In genomic region chr19:16287307-16287706, GRCm38 (mm10) we compare ENCODE assay signal across 19 mouse cellular contexts.
DNase-seq lines count a peak whose midpoint lies in the region; ATAC-seq and TF ChIP-seq lines count a peak whose summit lies in the region.
"Had no signal": no experiment of that assay in that cellular context is flagged by ENCODE, and none has a peak within 500 bp of the region (broad histone marks: within the 10 kb centered on the region; RNA-seq: fewer than 3 reads in every experiment).

No protein-coding gene starts in this region.

- no peak for ATAC-seq in heart, embryonic 14.5 days (ENCODE audit: insufficient number of reproducible peaks, insufficient read depth, low FRiP score, low read depth)
- ATAC-seq: hindbrain, embryonic 16.5 days; intestine, postnatal 0 days had no signal

- intact Hi-C loops in heart, postnatal 14 days (cut with DNase I), result no loop called here

- H3K36me3 ChIP-seq in heart, embryonic 14.5 days (ENCODE audit: control insufficient read depth, insufficient read depth, low read length), result no peaks in the 10 kb centered on the region
- H3K36me3 ChIP-seq: forebrain, embryonic 10.5 days; limb, embryonic 15.5 days; midbrain, embryonic 12.5 days; neural tube, embryonic 12.5 days had no signal

- peaks cover 15 to 40% of the 10 kb centered on the region in 2 experiments for H3K4me1 ChIP-seq in heart, embryonic 14.5 days (ENCODE audit: control insufficient read depth in 2 of 2, insufficient read depth in 2 of 2, low read length in 2 of 2)

- no peaks in the 10 kb centered on the region for H3K9me3 ChIP-seq in heart, embryonic 14.5 days (ENCODE audit: control insufficient read depth, low read length)
- H3K9me3 ChIP-seq: forebrain, embryonic 10.5 days; limb, embryonic 15.5 days; midbrain, embryonic 12.5 days; neural tube, embryonic 12.5 days had no signal

- H3K4me2 ChIP-seq in heart, embryonic 14.5 days (ENCODE audit: low read length), result no peak overlapping the region
- H3K4me2 ChIP-seq: limb, embryonic 15.5 days; lung, embryonic 14.5 days; midbrain, embryonic 12.5 days; neural tube, embryonic 12.5 days had no signal

- DNase-seq in cerebellum, adult 9-10 months, result peak; percentile 46
- DNase-seq in cerebellum, adult 18-20 months, result no peak
- no peak for DNase-seq in heart, postnatal 14 days
- DNase-seq in layer of hippocampus, adult 2 months (ENCODE audit: low spot score in 2 of 2), result no peak
- no peak for DNase-seq in layer of hippocampus, postnatal 14 days (ENCODE audit: low spot score in 2 of 2)
- peak; percentile 46 for DNase-seq in cerebellum, adult 9-11 months
- DNase-seq in adrenal gland, adult 2 months, result no peak
- DNase-seq: adrenal gland, postnatal 25 days; thymus, postnatal 14 days had no signal

- H3K4me3 ChIP-seq in heart, embryonic 14.5 days (ENCODE audit: control insufficient read depth in 1 of 2, insufficient read depth in 1 of 2, low read depth in 1 of 2, low read length in 2 of 2), result no peak overlapping the region
- no peak overlapping the region for H3K4me3 ChIP-seq in layer of hippocampus, adult 2 months
- H3K4me3 ChIP-seq: forebrain, embryonic 10.5 days; limb, embryonic 15.5 days; midbrain, embryonic 12.5 days; neural tube, embryonic 12.5 days had no signal

- H3K27me3 ChIP-seq in heart, embryonic 14.5 days (ENCODE audit: control insufficient read depth, insufficient read depth, low read length), result no peaks in the 10 kb centered on the region
- H3K27me3 ChIP-seq: CH12.LX; limb, embryonic 15.5 days; midbrain, embryonic 12.5 days; neural tube, embryonic 12.5 days had no signal

- 69% methylated on average over 4 of the region's 4 CpGs for WGBS in heart, embryonic 14.5 days

- peak overlapping the region; percentile 23 to 58; a peak in 1 of 4 replicates for H3K27ac ChIP-seq in heart, embryonic 14.5 days (replicated peaks in 1 of 2; ENCODE audit: control insufficient read depth in 1 of 2, insufficient read depth in 1 of 2, low read depth in 2 of 2, low read length in 2 of 2)
- H3K27ac ChIP-seq in layer of hippocampus, adult 2 months, result peak overlapping the region; percentile 84; the same call in 1 of the 2 replicates
- H3K27ac ChIP-seq: forebrain, embryonic 10.5 days; macrophage; midbrain, embryonic 12.5 days; neural tube, embryonic 12.5 days had no signal

- TF ChIP-seq CTCF in layer of hippocampus, adult 2 months (conservative IDR thresholded peaks at IDR 0.05), result no peak

- no peak overlapping the region for H3K9ac ChIP-seq in heart, embryonic 14.5 days (ENCODE audit: low read length)
- H3K9ac ChIP-seq: limb, embryonic 15.5 days; lung, embryonic 14.5 days; midbrain, embryonic 12.5 days; neural tube, embryonic 12.5 days had no signal

Comparison
In these comparisons a context has a peak if more than half of its experiments do, and no peak if none do; other contexts are left out.
1. DNase-seq: peak in cerebellum, adult 9-10 months (single experiment) and cerebellum, adult 9-11 months (single experiment); none in cerebellum, adult 18-20 months (0 of 2), heart, postnatal 14 days (0 of 2), layer of hippocampus, adult 2 months (0 of 2), layer of hippocampus, postnatal 14 days (0 of 2) and adrenal gland, adult 2 months (single experiment).